Mouse (Mus musculus) 416B (cell line): Measurements from ENCODE around the gene Cdc42ep3.

ENCODE experiments used
- DNase-seq: peaks from one replicate; pipeline ENCODE4 v3.0.0; 2011; ENCODE audit warnings: low read depth

The Cdc42ep3 gene

GRCm38 (mm10) chr17:79345001-79345709 lies 9.7 kb downstream of the Cdc42ep3 start:
- DNase-seq = no peak

- DNase-seq = no peak
Observed at GRCm38 (mm10) chr17:79343334-79343946, 11.5 kb downstream of the Cdc42ep3 start.

DNA sequence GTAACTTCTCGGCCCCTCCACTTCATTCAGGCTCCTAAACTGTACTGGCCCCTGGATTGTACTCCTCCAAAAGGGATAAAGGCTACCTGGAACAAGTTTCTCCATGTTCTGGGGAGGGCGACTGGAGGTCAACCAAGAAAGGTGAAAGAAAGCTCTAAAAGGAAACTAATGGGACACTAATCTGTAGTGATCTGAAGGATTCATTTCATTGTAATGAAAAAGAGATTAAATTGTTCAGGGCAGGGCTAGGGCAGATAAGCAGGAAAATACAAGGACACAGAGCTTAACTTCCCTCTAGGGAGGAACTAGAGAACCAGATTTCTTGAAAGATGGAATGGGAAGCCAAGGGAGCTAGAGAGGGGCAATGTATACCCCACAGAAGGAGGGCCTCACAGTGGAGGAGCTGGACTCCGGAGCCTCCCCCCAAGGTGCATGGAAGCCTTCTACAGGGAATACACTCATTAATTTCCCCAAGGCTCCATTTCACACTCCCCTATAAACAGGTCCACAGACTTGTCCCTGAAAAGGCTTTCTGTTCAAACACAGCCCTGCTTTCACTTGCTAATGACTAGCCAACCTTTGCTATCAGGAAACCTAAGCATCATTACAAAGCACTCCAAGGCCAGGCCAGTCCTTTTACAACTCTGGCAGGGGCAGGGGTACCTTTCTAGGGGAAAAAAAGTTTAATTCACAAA lies 12.1 kb downstream of the Cdc42ep3 start:
- DNase-seq = no peak

GRCm38 (mm10) chr17:79341946-79342470 lies 12.9 kb downstream of the Cdc42ep3 start:
- no peak for DNase-seq

DNA sequence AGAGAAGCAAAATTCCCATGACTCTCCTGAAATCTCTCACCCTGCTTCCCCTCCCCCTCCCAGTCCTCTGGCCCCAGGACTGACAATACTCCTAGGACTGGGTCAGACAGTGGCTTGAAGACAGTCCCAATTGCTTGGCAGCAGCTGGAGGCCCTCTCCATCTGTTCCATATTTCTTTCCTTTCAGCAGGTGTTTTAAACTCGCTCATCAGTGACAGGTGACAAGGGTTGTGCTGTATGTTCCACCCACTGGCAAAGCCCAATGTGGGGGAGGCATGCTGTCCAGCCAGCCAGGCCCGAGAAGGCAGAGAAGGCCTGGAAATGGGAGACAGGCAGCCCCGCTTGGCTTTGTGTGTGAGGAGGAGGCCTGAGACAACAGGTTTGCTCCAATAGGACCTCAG lies 17.4 kb downstream of the Cdc42ep3 start:
- DNase-seq = no peak

DNA sequence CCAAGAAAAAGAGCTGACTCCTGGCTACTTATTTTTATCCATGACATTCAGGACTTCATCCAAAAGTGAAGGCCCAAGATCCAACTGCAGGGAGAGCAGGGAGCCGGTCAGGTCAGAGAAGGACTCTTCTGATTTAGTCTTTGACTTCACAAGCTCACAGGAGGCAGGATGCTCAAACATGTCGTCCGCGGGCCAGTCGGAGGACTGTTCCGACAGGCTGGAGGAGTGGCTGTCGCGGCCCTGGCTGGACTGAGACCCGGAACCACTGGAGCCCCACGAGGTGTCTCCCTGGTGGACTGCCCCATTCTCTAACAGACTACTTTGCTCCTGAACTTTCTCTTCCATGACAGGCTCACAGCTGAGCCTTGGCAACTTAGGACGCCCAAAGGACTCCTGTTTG lies 20.2 kb downstream of the Cdc42ep3 start:
- no peak for DNase-seq

DNA sequence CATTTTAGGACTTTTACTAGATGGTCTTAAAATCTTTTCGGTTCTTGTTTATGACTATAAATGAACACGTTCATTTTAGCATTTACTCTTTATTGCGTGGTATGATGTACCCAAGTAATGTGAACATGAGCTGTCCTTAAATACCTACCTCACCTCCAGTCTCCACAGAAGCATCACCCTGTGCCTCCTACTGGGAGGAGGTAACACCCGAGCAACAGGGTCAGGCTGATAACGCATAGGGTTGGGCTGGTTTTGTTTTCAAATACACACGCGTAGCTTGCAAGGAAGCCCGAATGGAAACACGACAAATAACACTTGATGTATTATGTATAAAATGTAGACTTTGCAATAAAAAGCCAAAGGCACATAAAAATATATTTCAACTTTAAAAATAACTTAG lies 21.2 kb downstream of the Cdc42ep3 start:
- DNase-seq = no peak

- DNase-seq = peak; percentile 29
Observed at GRCm38 (mm10) chr17:79332864-79333263, 22.0 kb downstream of the Cdc42ep3 start.

GRCm38 (mm10) chr17:79330397-79330796 lies 24.5 kb downstream of the Cdc42ep3 start:
- no peak for DNase-seq

GRCm38 (mm10) chr17:79326868-79327376 lies 28.0 kb downstream of the Cdc42ep3 start:
- DNase-seq = no peak

DNA sequence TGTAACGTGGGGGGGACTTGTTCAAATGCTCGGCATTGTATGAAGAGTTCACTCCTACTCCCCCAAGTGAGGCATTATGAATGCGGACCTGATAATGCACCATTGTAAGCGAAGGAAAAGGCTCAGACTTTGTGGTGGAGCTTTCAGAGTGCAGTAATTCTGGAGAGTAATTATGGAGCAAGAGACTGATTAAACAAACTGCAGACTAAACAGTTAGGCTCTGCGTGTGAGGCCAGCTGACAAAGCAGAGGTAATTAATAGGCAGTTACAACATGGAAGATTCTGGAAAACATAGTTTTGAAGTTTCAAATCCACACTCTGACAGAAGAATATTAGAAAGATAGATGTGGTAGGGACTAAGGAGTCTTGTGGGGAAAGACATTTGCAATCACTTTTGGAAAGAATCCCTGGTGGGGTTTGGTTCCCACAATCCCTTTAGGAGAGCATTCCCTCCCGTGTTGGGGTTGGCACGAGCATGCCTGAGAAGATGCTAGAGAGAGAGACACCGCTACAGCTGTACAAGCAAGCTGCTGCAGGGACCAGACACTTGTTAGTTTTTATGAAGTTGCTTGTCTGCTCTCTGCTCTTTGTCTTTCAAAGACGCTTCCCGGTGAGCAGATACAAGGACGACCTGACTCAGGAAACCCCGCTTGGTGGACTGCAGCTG lies 37.7 kb downstream of the Cdc42ep3 start:
- DNase-seq = no peak

- DNase-seq = no peak
Observed at GRCm38 (mm10) chr17:79315415-79316094, 39.3 kb downstream of the Cdc42ep3 start.

DNA sequence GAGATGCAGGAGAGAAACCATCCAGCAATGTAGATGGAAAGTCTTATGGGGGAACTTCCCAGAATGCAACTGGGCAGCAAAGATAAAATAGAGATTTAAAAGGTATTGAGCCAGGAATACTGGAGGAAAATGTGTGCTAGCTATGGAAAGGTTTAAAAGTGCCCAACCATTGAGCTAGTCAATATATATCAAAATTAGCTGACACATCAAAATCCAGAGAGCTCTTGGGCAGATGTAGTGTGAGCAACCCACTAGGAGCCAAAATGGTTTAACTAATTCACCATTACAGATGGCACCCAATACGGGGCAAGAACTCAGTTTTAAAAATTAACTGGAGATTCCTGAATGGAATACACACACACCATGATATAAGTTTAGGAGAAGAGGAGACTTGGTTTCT lies 44.4 kb downstream of the Cdc42ep3 start:
- DNase-seq = no peak

DNA sequence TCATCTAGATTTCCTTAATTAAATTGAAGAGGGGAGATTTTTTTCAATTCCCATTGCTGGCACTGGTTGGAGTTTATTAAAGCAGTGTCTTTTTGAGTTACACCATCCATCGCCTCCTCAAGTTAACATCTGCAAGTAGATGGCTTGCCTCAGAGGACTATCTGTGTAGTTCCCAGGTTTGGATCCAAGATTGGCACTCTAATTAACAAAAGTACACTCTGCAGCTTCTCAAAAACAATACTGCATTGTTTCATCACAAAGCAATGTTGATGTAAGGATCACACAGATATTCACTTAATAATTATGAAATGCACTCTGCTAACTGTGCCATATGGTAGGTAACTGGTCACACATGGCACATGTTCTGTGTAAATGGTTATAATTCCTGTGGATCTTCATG lies 45.4 kb downstream of the Cdc42ep3 start:
- DNase-seq = no peak

DNA sequence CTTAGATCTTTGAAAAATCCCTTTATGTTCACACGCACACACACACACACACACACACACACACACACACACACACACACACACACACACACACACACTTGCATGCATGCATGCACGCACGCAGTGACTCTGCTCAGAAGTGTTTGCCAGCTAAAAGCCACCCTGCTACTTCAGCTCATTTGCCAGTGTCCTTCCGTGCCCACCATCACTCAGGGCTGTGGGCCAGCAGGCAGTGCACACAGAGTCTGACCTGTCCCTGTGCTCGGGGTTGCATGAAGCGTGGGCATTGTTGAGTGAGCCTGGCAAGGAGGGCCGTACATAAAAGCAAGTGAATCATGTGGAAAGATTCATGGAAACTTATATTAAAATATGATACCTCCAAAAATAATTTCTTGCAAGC lies 49.2 kb downstream of the Cdc42ep3 start:
- DNase-seq = no peak

- peak; percentile 13 for DNase-seq
Observed at GRCm38 (mm10) chr17:79303744-79304497, 51.0 kb downstream of the Cdc42ep3 start.

DNA sequence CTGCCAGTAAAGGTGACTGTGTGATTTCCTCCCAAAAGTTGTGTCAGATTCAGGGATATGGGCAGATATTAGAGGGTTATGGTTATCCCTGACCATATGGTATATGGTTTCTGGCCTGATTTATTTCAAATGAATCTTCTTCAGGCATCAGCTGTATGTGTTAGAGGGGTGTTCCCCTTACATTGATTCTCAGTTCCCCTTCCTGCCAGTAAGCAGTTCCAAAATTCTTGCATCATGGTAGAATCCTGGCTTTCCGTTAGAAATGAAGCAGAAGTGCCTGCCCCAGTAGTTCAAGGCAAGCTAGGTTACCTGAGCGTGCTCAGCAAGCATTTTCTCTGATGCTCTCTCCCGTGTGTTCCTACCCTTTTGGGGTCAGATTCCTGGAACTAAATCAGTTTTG lies 51.7 kb downstream of the Cdc42ep3 start:
- no peak for DNase-seq

DNA sequence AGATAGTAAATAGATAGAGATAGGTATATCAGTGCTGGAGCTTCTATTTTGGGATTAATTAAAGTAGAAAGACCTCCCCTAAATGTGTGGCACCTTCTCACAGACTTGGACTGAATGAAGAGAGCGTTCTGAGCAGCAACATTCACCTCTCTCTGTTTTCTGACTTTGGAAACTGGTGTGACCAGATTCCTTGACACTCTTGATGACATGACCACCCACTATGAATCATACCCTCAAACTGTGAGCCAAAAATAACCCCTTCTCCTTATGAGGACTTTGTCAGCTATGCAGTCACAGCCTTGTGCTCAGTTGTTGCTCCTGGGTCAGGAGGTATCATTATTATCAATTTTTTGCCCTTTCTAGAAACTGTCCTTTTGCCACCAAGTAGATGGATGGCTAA lies 55.0 kb downstream of the Cdc42ep3 start:
- DNase-seq = peak; percentile 3

DNA sequence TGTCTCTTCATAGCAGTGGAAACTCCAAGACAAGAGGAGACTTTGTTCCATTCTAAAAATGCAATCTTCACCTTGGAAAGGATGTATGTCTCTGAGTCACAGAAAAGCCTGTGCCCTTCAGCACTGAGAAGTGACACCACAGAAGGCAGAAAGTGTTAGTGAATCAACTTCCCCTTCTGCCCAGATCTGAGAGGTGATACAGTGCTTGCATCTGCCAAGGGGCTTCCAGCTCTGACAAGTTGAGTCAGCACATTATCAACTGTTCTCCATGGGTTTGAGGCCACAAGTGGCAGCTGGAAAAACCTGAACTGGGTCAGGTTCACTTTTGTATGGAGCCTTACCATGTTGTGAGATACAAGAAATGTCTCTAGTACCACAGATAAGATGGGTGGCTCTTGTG lies 55.9 kb downstream of the Cdc42ep3 start:
- peak; percentile 79 for DNase-seq

- DNase-seq = no peak
Observed at GRCm38 (mm10) chr17:79295926-79296325, 59.0 kb downstream of the Cdc42ep3 start.

- DNase-seq = no peak
Observed at GRCm38 (mm10) chr17:79291672-79292071, 63.2 kb downstream of the Cdc42ep3 start.
